Mouse (Mus musculus) neural tube, embryonic 11.5 days (tissue): Measurements from ENCODE around the gene Mtmr6. TPM values are rescaled to one million over a fixed set of nuclear protein-coding genes. Genes with fewer than 3 reads are reported as not detected.

Source experiments
- ATAC-seq: fragments of 200-750 bp; cut with Nextera tagmentation; 2 replicates; pipeline ENCODE4 v1.8.0; 2017; ENCODE audit warnings: moderate number of reproducible peaks, mild to moderate bottlenecking, moderate TSS enrichment, moderate library complexity; ENCODE audit not compliant: insufficient read depth, low FRiP score, low TSS enrichment
- DNase-seq: peaks from one replicate; pipeline ENCODE4 v3.0.0-alpha.2; 2015; ENCODE audit warnings: low spot score
- H3K27ac ChIP-seq: fragments of 300-500 bp; sonication (generic); 2 replicates; pipeline ENCODE4 v1.5.1; 2014; ENCODE audit warnings: low read depth, mild to moderate bottlenecking, low read length
- H3K27me3 ChIP-seq: fragments of 300-500 bp; sonication (generic); 2 replicates; pipeline ENCODE4 v1.6.1; 2014; ENCODE audit warnings: mild to moderate bottlenecking, low read length, mixed read lengths; ENCODE audit not compliant: control insufficient read depth, insufficient read depth
- H3K36me3 ChIP-seq: fragments of 300-500 bp; sonication (generic); 2 replicates; pipeline ENCODE4 v1.6.1; 2014; ENCODE audit warnings: mild to moderate bottlenecking, low read length, moderate library complexity, mixed read lengths; ENCODE audit not compliant: control insufficient read depth, insufficient read depth
- H3K4me1 ChIP-seq: fragments of 300-500 bp; sonication (generic); 2 replicates; pipeline ENCODE4 v1.6.1; 2014; ENCODE audit warnings: low read length, mixed read lengths; ENCODE audit not compliant: control insufficient read depth, insufficient read depth
- H3K4me2 ChIP-seq: fragments of 300-500 bp; sonication (generic); 2 replicates; pipeline ENCODE4 v1.6.1; 2014; ENCODE audit warnings: low read depth, mild to moderate bottlenecking, moderate library complexity
- H3K4me3 ChIP-seq: fragments of 300-500 bp; sonication (generic); 2 replicates; pipeline ENCODE4 v1.5.1; 2014; ENCODE audit warnings: low read depth, low read length
- H3K9ac ChIP-seq: fragments of 300-500 bp; sonication (generic); 2 replicates; pipeline ENCODE4 v1.6.1; 2014; ENCODE audit warnings: mild to moderate bottlenecking, low read length
- H3K9me3 ChIP-seq: fragments of 300-500 bp; sonication (generic); 2 replicates; pipeline ENCODE4 v1.6.1; 2016; ENCODE audit warnings: low read length; ENCODE audit not compliant: control insufficient read depth
- WGBS: fragments of 180-500 bp; shearing (Covaris S2); extraction: QIAGEN DNeasy Blood & Tissue Kit; methylation state at CpG from one replicate; pipeline ENCODE4 v1.1.7; 2014; 5-methylcytosine and 5-hydroxymethylcytosine counted together
- polyA plus RNA-seq: library from polyadenylated mRNA; unstranded; fragments of >200 nt; fragmentation: Nextera tagmentation; extraction: Ambion mirVana; gene quantifications from 2 replicates; pipeline ENCODE4 v1.2.1, GENCODE M21; 2014

Gene Mtmr6
- polyA plus RNA-seq, 1 experiment from 2014 or later: 54.0 TPM

- Histone ChIP-seq H3K27me3 (no peaks in the 10 kb centered on the region), H3K4me1 (peaks cover 11% of the 10 kb centered on the region), H3K4me2 (peak overlapping the region; percentile 94), H3K36me3 (no peaks in the 10 kb centered on the region), H3K4me3 (peak overlapping the region; percentile 81), H3K27ac (peak overlapping the region; percentile 89), H3K9ac (peak overlapping the region; percentile 88), H3K9me3 (no peaks in the 10 kb centered on the region)
- no peak for ATAC-seq
- WGBS: 22% methylated on average over 15 of the region's 15 CpGs
- DNase-seq: no peak
These were observed 12.7 kb upstream of the Mtmr6 start for GRCm38 (mm10) chr14:60252004-60253000.

GRCm38 (mm10) chr14:60253466-60253865, 11.6 kb upstream of the Mtmr6 start:
- WGBS: 92% methylated on average over 3 of the region's 3 CpGs

DNA sequence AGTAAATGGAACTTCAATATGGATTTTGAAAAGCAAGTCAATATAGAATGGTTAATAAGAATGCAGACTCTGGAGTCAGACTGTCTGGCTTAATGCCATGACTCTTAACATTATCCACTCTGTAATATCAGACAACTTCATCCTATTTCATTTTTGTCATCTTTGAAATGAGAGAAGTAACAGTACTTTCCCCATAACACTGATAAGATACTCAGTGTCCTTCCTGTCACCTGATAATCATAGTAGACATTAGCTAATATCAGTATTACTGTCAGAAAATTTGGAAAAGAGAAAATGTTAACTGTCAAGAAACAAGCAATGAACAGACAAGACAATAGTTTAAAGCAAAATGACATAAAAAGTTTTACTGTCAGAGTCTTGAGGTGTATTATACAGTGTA, 10.3 kb upstream of the Mtmr6 start:
- no peaks in the 10 kb centered on the region for H3K9me3 ChIP-seq
- H3K27ac ChIP-seq: no peak overlapping the region
- H3K36me3 ChIP-seq: no peaks in the 10 kb centered on the region
- no peaks in the 10 kb centered on the region for H3K27me3 ChIP-seq
- no peak overlapping the region for H3K9ac ChIP-seq
- peaks cover 8% of the 10 kb centered on the region; the same call in 1 of the 2 replicates for H3K4me1 ChIP-seq
- no peak overlapping the region for H3K4me2 ChIP-seq
- no peak overlapping the region for H3K4me3 ChIP-seq
- DNase-seq (no peak), ATAC-seq (no peak)

More at GRCm38 (mm10) chr14:60253466-60253865, 11.6 kb upstream of the Mtmr6 start:
- ATAC-seq: no peak
- Histone ChIP-seq H3K9ac (no peak overlapping the region), H3K9me3 (no peaks in the 10 kb centered on the region), H3K4me2 (no peak overlapping the region), H3K36me3 (no peaks in the 10 kb centered on the region), H3K27ac (no peak overlapping the region), H3K4me3 (no peak overlapping the region), H3K4me1 (peaks cover 11% of the 10 kb centered on the region), H3K27me3 (no peaks in the 10 kb centered on the region)
- no peak for DNase-seq

DNA sequence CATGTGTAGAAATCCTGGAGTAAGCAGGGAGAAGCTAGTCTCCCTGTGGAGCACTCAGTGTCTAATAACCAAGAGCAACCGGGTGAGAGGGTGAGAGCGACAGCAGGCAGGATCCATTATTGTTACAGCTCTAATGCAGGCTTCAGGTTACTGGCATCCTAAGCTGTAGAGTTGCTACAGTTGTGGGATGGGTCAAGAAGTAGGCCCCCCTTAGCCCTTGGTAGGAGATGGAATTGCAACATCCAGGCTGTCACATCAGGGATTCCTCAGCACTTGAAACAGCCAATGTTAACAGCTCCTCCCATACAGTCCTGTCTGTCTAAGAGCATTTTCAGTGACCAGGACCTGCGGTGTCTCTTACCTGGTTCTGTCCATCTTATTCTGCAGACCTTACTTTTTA, 8.7 kb upstream of the Mtmr6 start:
- H3K9ac ChIP-seq: no peak overlapping the region
- H3K4me3 ChIP-seq: no peak overlapping the region
- no peak overlapping the region for H3K4me2 ChIP-seq
- WGBS: 25% methylated on average over 3 of the region's 3 CpGs
- H3K36me3 ChIP-seq: no peaks in the 10 kb centered on the region
- H3K4me1 ChIP-seq: peaks cover 4% of the 10 kb centered on the region; the same call in 1 of the 2 replicates
- H3K27me3 ChIP-seq: no peaks in the 10 kb centered on the region
- no peak overlapping the region for H3K27ac ChIP-seq
- ATAC-seq (no peak), DNase-seq (no peak)
- H3K9me3 ChIP-seq: no peaks in the 10 kb centered on the region

DNA sequence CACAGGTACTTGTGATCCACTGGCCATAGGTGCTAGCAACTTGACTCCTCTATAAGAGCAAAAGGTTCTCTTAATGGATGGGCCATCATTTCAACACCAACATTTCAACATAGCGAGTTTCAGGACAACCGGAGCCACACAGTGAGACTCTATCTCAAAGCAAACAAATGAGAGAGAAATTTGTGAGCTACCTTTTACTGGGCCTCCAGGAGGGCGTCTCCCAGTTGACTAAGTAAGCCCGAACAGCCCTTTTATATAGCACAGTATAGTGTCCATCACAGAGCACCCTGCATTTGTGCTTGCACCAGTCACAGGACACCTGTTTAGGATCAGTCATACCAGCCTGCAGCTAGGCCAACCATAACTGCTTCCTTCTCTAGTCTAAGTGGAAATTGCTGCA, 7.9 kb upstream of the Mtmr6 start:
- Histone ChIP-seq H3K27me3 (no peaks in the 10 kb centered on the region), H3K9me3 (no peaks in the 10 kb centered on the region), H3K9ac (no peak overlapping the region), H3K4me3 (no peak overlapping the region), H3K36me3 (no peaks in the 10 kb centered on the region), H3K4me1 (peaks cover 2% of the 10 kb centered on the region; the same call in 1 of the 2 replicates), H3K27ac (no peak overlapping the region), H3K4me2 (no peak overlapping the region)
- DNase-seq (no peak), ATAC-seq (no peak)
- 78% methylated on average over 4 of the region's 4 CpGs for WGBS

GRCm38 (mm10) chr14:60257851-60258250, 7.2 kb upstream of the Mtmr6 start:
- Histone ChIP-seq H3K9ac (no peak overlapping the region), H3K27ac (no peak overlapping the region), H3K4me1 (no peaks in the 10 kb centered on the region), H3K27me3 (no peaks in the 10 kb centered on the region), H3K36me3 (no peaks in the 10 kb centered on the region), H3K4me3 (no peak overlapping the region), H3K9me3 (no peaks in the 10 kb centered on the region), H3K4me2 (no peak overlapping the region)
- 91% methylated on average over 1 of the region's 1 CpGs for whole genome bisulfite sequencing
- ATAC-seq (no peak), DNase-seq (no peak)

DNA sequence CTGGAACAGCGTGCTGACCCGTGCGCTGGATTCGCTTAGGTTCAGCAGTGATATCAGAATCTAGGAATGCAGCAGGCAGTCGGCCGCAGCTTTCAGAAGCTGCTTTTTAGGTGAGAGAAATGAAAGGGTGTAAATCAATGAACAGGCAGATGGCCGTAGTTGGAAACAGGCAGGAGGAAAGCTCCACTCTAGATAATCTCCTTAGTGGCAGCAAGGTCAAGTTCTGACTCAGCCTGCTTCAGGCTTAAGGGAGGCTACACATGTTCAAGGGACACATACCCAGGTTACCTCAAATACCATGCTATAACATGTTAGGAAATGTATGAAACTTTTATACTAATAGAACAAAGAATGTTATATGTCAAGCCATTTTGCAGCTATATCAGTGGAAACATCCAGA, 2.7 kb upstream of the Mtmr6 start:
- Histone ChIP-seq H3K4me2 (no peak overlapping the region), H3K27me3 (no peaks in the 10 kb centered on the region), H3K9me3 (no peaks in the 10 kb centered on the region), H3K27ac (no peak overlapping the region), H3K4me1 (no peaks in the 10 kb centered on the region; the same call in 1 of the 2 replicates), H3K4me3 (no peak overlapping the region), H3K9ac (no peak overlapping the region), H3K36me3 (no peaks in the 10 kb centered on the region)
- WGBS: 80% methylated on average over 7 of the region's 7 CpGs
- ATAC-seq (no peak), DNase-seq (no peak)

DNA sequence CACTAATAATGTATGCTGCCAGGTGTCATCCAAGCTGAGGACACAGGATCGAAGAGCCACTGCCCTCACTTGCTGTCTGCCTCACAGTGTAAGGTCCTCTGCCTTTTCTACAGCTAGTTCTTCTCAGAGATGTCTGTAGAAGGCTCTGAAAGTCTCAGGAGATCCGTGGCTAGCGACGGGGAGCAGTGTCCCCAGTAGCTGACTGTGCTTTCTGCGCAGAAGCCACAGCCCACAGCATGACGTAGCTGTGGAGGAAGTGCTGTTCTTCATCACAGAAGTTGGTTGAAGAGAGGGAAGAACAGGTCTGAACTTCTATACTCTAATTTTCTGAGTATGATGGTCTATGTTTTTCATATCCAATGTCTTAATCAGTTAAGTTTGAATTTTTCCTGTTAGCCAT, 4.3 kb downstream of the Mtmr6 start:
- no peak overlapping the region for H3K4me3 ChIP-seq
- DNase-seq (no peak), ATAC-seq (no peak)
- H3K9ac ChIP-seq: no peak overlapping the region
- H3K4me2 ChIP-seq: no peak overlapping the region
- H3K9me3 ChIP-seq: no peaks in the 10 kb centered on the region
- H3K27me3 ChIP-seq: no peaks in the 10 kb centered on the region
- H3K27ac ChIP-seq: no peak overlapping the region
- H3K4me1 ChIP-seq: peaks cover 2% of the 10 kb centered on the region; the same call in 1 of the 2 replicates
- WGBS: 89% methylated on average over 6 of the region's 6 CpGs
- no peaks in the 10 kb centered on the region for H3K36me3 ChIP-seq

- Histone ChIP-seq H3K36me3 (no peaks in the 10 kb centered on the region), H3K4me1 (0 out of 2 replicates have a peak, but pooled peaks cover 2% of the 10 kb centered on the region), H3K4me3 (no peak overlapping the region), H3K27me3 (no peaks in the 10 kb centered on the region), H3K27ac (no peak overlapping the region), H3K9me3 (no peaks in the 10 kb centered on the region), H3K4me2 (no peak overlapping the region), H3K9ac (no peak overlapping the region)
- ATAC-seq (no peak), DNase-seq (no peak)
- WGBS: 90% methylated on average over 6 of the region's 6 CpGs
These were observed 8.3 kb downstream of the Mtmr6 start for GRCm38 (mm10) chr14:60273346-60273745.
